Mouse (Mus musculus) liver, postnatal 0 days (tissue): ENCODE measurements around the gene Gpr150. TPM values are rescaled to one million over a fixed set of nuclear protein-coding genes. Genes with fewer than 3 reads are reported as not detected.

Experiments
- ATAC-seq: fragments of 200-750 bp; cut with Nextera tagmentation; 2 replicates; pipeline ENCODE4 v1.8.0; 2017; ENCODE audit warnings: mild to moderate bottlenecking, moderate library complexity
- DNase-seq: peaks from one replicate; pipeline ENCODE4 v3.0.0-alpha.2; 2016
- H3K27ac ChIP-seq: fragments of 300-500 bp; sonication (generic); 2 replicates; pipeline ENCODE4 v1.5.1; 2014; ENCODE audit warnings: antibody characterized with exemption, moderate library complexity, mild to moderate bottlenecking, low read depth
- H3K27me3 ChIP-seq: fragments of 300-500 bp; sonication (generic); 2 replicates; pipeline ENCODE4 v1.6.1; 2014; ENCODE audit warnings: low read length, control low read depth, mixed read lengths; ENCODE audit not compliant: insufficient read depth
- H3K36me3 ChIP-seq: fragments of 300-500 bp; sonication (generic); replicated peaks from 2 replicates; pipeline ENCODE4 v1.6.1; 2014; ENCODE audit warnings: mild to moderate bottlenecking, control low read depth, low read length, moderate library complexity, mixed read lengths; ENCODE audit not compliant: insufficient read depth
- H3K4me1 ChIP-seq: fragments of 300-500 bp; sonication (generic); 2 replicates; pipeline ENCODE4 v1.6.1; 2014; ENCODE audit warnings: antibody characterized with exemption, mild to moderate bottlenecking, control low read depth; ENCODE audit not compliant: insufficient read depth
- H3K4me2 ChIP-seq: fragments of 300-500 bp; sonication (generic); 2 replicates; pipeline ENCODE4 v1.6.1; 2014; ENCODE audit warnings: low read depth, mild to moderate bottlenecking, low read length, moderate library complexity, mixed read lengths
- H3K4me3 ChIP-seq: fragments of 300-500 bp; sonication (generic); 2 replicates; pipeline ENCODE4 v1.5.1; 2014; ENCODE audit warnings: low read depth, low read length
- H3K9ac ChIP-seq: fragments of 300-500 bp; sonication (generic); replicated peaks from 2 replicates; pipeline ENCODE4 v1.6.1; 2014; ENCODE audit warnings: mild to moderate bottlenecking, moderate library complexity
- H3K9me3 ChIP-seq: fragments of 300-500 bp; sonication (generic); 2 replicates; pipeline ENCODE4 v1.6.1; 2016; ENCODE audit warnings: mild to moderate bottlenecking, control low read depth, low read length, mixed read lengths
- CTCF ChIP-seq: sonication (generic); IDR thresholded peaks from 2 replicates; pipeline ENCODE4 v1.5.1; 2016; ENCODE audit warnings: antibody characterized with exemption, low read depth
- EP300 ChIP-seq: IDR thresholded peaks from 2 replicates; pipeline ENCODE4 v1.6.1; 2016; ENCODE audit warnings: antibody characterized with exemption, low read depth, mild to moderate bottlenecking
- WGBS: fragments of 180-500 bp; shearing (Covaris S2); extraction: QIAGEN DNeasy Blood & Tissue Kit; methylation state at CpG from one replicate; pipeline ENCODE4 v1.1.7; 2014; ENCODE audit not compliant: insufficient replicate concordance; 5-methylcytosine and 5-hydroxymethylcytosine counted together
- polyA plus RNA-seq: library from polyadenylated mRNA; unstranded; fragments of >200 nt; fragmentation: Nextera tagmentation; extraction: Ambion mirVana; gene quantifications from 2 replicates; pipeline ENCODE4 v1.2.1, GENCODE M21; 2015

Gene Gpr150
- polyA plus RNA-seq, 1 experiment from 2014 or later: 0.47 TPM

DNA sequence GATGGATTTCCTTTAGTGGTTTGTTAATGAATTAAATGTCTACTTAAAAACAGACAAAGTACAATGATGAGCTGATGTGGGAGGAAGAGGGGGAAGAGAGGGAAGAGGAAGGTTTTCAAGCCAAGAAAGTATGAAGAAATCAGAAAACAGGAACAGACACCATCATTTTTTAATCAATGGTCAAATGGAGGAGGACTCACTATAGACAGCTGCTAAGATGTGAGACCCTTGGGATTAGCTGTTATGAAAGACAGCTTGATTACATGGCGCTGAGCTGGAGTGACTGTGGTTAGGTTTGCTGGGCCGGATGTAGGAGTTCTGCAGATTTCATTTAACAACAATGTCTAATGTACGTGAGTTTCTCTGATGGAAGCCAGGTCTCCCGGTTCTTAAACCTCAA is 6.8 kb upstream of the Gpr150 start:
- no peak for ATAC-seq
- TF ChIP-seq EP300: no peak

DNA sequence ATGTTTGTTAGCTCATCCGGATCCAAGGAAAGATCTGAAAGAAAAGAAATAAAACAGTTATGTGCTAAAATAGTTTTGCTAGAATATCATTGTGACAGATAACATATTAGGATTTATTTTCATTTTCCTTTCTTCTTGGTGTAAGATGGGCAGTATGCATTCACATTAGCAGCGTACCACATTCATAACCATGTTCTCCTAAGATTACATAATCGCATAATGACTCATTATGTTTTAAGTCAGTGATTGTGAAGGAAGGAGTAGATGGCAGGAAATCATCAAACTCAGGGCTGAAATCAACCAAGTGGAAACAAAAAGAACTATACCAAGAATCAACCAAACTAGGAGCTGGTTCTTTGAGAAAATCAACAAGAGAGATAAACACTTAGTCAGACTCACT is 5.8 kb upstream of the Gpr150 start:
- ATAC-seq (no peak), DNase-seq (no peak)
- Histone ChIP-seq H3K36me3 (peaks cover 3% of the 10 kb centered on the region), H3K9me3 (no peaks in the 10 kb centered on the region), H3K4me1 (no peaks in the 10 kb centered on the region), H3K27me3 (no peaks in the 10 kb centered on the region), H3K4me2 (no peak overlapping the region), H3K9ac (no peak overlapping the region), H3K4me3 (no peak overlapping the region), H3K27ac (no peak overlapping the region)
- TF ChIP-seq EP300: no peak
- no peak for TF ChIP-seq CTCF
- 86% methylated on average over 3 of the region's 3 CpGs for WGBS

More for the DNA sequence above, 6.8 kb upstream of the Gpr150 start:
- H3K4me3 ChIP-seq: no peak overlapping the region
- no peaks in the 10 kb centered on the region for H3K27me3 ChIP-seq
- no peaks in the 10 kb centered on the region for H3K9me3 ChIP-seq
- WGBS: 85% methylated on average over 4 of the region's 4 CpGs
- peaks cover 3% of the 10 kb centered on the region for H3K36me3 ChIP-seq
- no peak overlapping the region for H3K4me2 ChIP-seq
- no peaks in the 10 kb centered on the region for H3K4me1 ChIP-seq
- H3K9ac ChIP-seq: no peak overlapping the region
- no peak overlapping the region for H3K27ac ChIP-seq
- no peak for DNase-seq

DNA sequence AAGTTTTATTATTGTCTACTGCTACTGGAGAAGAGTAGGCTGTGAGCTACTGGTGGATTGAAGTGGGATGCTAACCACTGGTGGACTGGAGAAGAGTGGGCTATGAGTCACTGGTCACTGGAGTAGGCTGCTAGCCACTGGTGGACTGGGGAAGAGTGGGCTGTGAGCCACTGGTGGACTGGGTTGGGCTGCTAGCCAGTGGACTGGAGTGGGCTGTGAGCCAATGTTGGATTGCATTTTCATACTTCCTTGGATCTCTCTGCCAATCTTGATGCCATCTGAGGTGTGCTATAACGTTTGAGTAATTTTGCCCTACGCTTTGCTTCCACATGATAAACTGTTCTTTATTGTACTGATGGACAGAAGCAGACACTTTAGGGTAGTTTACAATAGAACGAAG is 5.3 kb upstream of the Gpr150 start:
- TF ChIP-seq EP300 (no peak), CTCF (no peak)
- no peak overlapping the region for H3K4me2 ChIP-seq
- no peak for ATAC-seq
- H3K27ac ChIP-seq: no peak overlapping the region
- H3K27me3 ChIP-seq: peaks cover under 1% of the 10 kb centered on the region; the same call in 1 of the 2 replicates
- DNase-seq: no peak
- no peaks in the 10 kb centered on the region for H3K4me1 ChIP-seq
- H3K4me3 ChIP-seq: no peak overlapping the region
- H3K9me3 ChIP-seq: no peaks in the 10 kb centered on the region
- H3K36me3 ChIP-seq: peaks cover 3% of the 10 kb centered on the region
- WGBS: 81% methylated on average over 3 of the region's 3 CpGs
- H3K9ac ChIP-seq: no peak overlapping the region

DNA sequence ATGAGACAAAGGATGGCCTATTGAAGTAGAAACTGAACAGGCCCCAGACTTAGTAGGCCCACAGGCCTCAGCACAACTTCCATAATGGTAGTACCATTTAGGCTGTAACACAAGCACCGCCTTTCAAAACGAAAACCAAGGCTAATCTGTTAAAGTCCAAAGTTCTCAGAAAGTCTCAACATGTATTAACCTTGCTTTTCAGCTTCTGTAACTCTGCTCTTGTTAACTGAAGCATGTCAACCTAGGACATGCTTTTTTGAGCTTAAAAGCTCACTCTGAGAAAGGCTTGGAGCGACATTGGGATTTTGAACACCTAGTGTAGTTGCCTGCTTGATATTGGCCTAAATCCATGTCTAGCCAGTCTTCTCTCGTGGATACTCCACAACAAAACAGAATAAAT is 2.8 kb upstream of the Gpr150 start:
- no peak overlapping the region for H3K9ac ChIP-seq
- ATAC-seq (no peak), DNase-seq (no peak)
- H3K4me1 ChIP-seq: peaks cover 16% of the 10 kb centered on the region
- H3K4me2 ChIP-seq: no peak overlapping the region
- peaks cover 19% of the 10 kb centered on the region for H3K27me3 ChIP-seq
- peaks cover 3% of the 10 kb centered on the region for H3K36me3 ChIP-seq
- no peak overlapping the region for H3K27ac ChIP-seq
- H3K9me3 ChIP-seq: no peaks in the 10 kb centered on the region
- WGBS: 81% methylated on average over 4 of the region's 4 CpGs
- TF ChIP-seq CTCF (no peak), EP300 (no peak)
- H3K4me3 ChIP-seq: no peak overlapping the region

GRCm38 (mm10) chr13:76057267-76058069 is 672 bp upstream of the Gpr150 start:
- no peak overlapping the region for H3K9ac ChIP-seq

DNA sequence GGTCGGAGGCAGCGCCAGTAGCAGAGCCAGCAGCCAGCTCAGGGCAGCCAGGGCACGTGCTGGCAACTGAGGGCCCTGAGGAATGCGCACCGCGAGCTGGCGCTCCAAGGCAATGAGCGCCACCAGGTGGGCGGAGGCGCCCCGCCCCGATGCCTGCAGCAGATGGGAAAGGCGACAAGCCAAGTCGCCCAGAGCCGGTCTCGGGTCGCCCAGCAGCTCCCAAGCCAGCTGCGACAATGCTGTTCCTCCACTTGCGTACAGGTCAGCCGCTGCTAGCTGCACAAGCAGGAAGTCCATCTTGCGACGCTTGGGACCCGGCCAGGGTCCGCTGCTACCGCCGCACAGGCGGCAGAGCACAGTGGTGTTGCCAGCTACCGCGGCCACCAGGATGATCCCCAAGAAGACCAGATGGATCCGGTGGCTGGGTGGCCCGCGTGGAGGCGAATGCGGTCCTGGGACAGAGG is 503 bp downstream of the Gpr150 start:
- Histone ChIP-seq H3K9me3 (0 out of 2 replicates have a peak, but pooled peaks cover 2% of the 10 kb centered on the region), H3K4me2 (peak overlapping the region; percentile 90), H3K4me1 (peaks cover 16% of the 10 kb centered on the region), H3K27me3 (peaks cover 19% of the 10 kb centered on the region), H3K36me3 (no peaks in the 10 kb centered on the region), H3K9ac (peak overlapping the region; percentile 12), H3K4me3 (peak overlapping the region; percentile 51), H3K27ac (no peak overlapping the region)
- DNase-seq: peak; percentile 81
- no peak for TF ChIP-seq EP300
- peak; percentile 76 for TF ChIP-seq CTCF
- ATAC-seq: peak; percentile 88
- under 1% methylated on average over 27 of the region's 34 CpGs for WGBS

More at GRCm38 (mm10) chr13:76057267-76058069, 672 bp upstream of the Gpr150 start:
- TF ChIP-seq EP300: no peak
- no peak for TF ChIP-seq CTCF
- DNase-seq (no peak), ATAC-seq (no peak)
- peaks cover 19% of the 10 kb centered on the region for H3K27me3 ChIP-seq
- H3K36me3 ChIP-seq: no peaks in the 10 kb centered on the region; the same call in 1 of the 2 replicates
- 0 out of 2 replicates have a peak, but pooled peaks cover 2% of the 10 kb centered on the region for H3K9me3 ChIP-seq
- WGBS: 64% methylated on average over 10 of the region's 10 CpGs
- H3K4me3 ChIP-seq: no peak overlapping the region
- H3K4me2 ChIP-seq: peak overlapping the region; percentile 90
- peaks cover 16% of the 10 kb centered on the region for H3K4me1 ChIP-seq
- H3K27ac ChIP-seq: no peak overlapping the region
